Mouse (Mus musculus) liver, embryonic 14.5 days (tissue): ENCODE data around the gene Col6a6. TPM values are rescaled to one million over a fixed set of nuclear protein-coding genes. Genes with fewer than 3 reads are reported as not detected.
"Not testable (repeated sequence)": the region's sequence is repeated elsewhere in the genome, so short reads cannot be mapped to it uniquely, and the experiment has no call there.

ENCODE experiments used
- ATAC-seq: fragments of 200-750 bp; cut with Nextera tagmentation; 2 replicates; pipeline ENCODE4 v1.8.0; 2017; ENCODE audit warnings: moderate number of reproducible peaks, mild to moderate bottlenecking, moderate library complexity; ENCODE audit not compliant: insufficient read depth
- DNase-seq, 3 experiments: peaks; one replicate each; pipeline ENCODE4 v3.0.0-alpha.2; 2012 to 2013; ENCODE audit warnings: low read depth in 3 of 3, low spot score in 3 of 3
- H3K27ac ChIP-seq: fragments of 300-500 bp; sonication (generic); 2 replicates; pipeline ENCODE4 v1.5.1; 2014; ENCODE audit warnings: moderate library complexity, mild to moderate bottlenecking, control low read depth, inconsistent platforms
- H3K27me3 ChIP-seq: fragments of 300-500 bp; sonication (generic); 2 replicates; pipeline ENCODE4 v1.6.1; 2014; ENCODE audit warnings: mild to moderate bottlenecking, low read length, moderate library complexity; ENCODE audit not compliant: control insufficient read depth, insufficient read depth
- H3K36me3 ChIP-seq: fragments of 300-500 bp; sonication (generic); replicated peaks from 2 replicates; pipeline ENCODE4 v1.6.1; 2014; ENCODE audit warnings: low read depth; ENCODE audit not compliant: control insufficient read depth, insufficient read depth
- H3K4me1 ChIP-seq, 2 experiments: fragments of 200-500 bp in 1 of 2; fragments of 300-500 bp in 1 of 2; sonication (generic) in 1 of 2; replicated peaks; 2 replicates each; pipeline ENCODE4 v1.6.1; 2012 to 2014; ENCODE audit warnings: antibody characterized with exemption in 1 of 2, inconsistent platforms in 1 of 2, low read length in 1 of 2; ENCODE audit not compliant: control insufficient read depth in 2 of 2, insufficient read depth in 2 of 2
- H3K4me2 ChIP-seq: fragments of 300-500 bp; sonication (generic); 2 replicates; pipeline ENCODE4 v1.6.1; 2014; ENCODE audit warnings: low read depth, mild to moderate bottlenecking, control low read depth, moderate library complexity
- H3K4me3 ChIP-seq, 2 experiments: fragments of 200-500 bp in 1 of 2; fragments of 300-500 bp in 1 of 2; sonication (generic) in 1 of 2; 2 replicates each; pipeline ENCODE4 v1.5.1; 2012 to 2014; ENCODE audit warnings: low read depth in 2 of 2, low read length in 2 of 2, mild to moderate bottlenecking in 2 of 2, control low read depth in 1 of 2, inconsistent platforms in 1 of 2, moderate library complexity in 1 of 2; ENCODE audit not compliant: insufficient read depth in 1 of 2
- H3K9ac ChIP-seq: fragments of 300-500 bp; sonication (generic); replicated peaks from 2 replicates; pipeline ENCODE4 v1.6.1; 2014; ENCODE audit warnings: mild to moderate bottlenecking, control low read depth, moderate library complexity
- H3K9me3 ChIP-seq: fragments of 300-500 bp; sonication (generic); 2 replicates; pipeline ENCODE4 v1.6.1; 2016; ENCODE audit warnings: low read length, mixed read lengths; ENCODE audit not compliant: control insufficient read depth
- CTCF ChIP-seq: IDR thresholded peaks from 2 replicates; pipeline ENCODE4 v1.5.1; 2016; ENCODE audit warnings: antibody characterized with exemption, low read depth, control low read depth
- EP300 ChIP-seq: IDR thresholded peaks from 2 replicates; pipeline ENCODE4 v1.6.1; 2016; ENCODE audit warnings: antibody characterized with exemption, low read depth
- WGBS: fragments of 180-500 bp; shearing (Covaris S2); extraction: QIAGEN DNeasy Blood & Tissue Kit; methylation state at CpG from one replicate; pipeline ENCODE4 v1.1.7; 2014; ENCODE audit not compliant: insufficient replicate concordance; 5-methylcytosine and 5-hydroxymethylcytosine counted together
- polyA plus RNA-seq, 2 experiments: library from polyadenylated mRNA; depleted of rRNA in 1 of 2; stranded (reverse) in 1 of 2; unstranded in 1 of 2; fragments of >200 nt; fragmentation: Nextera tagmentation in 1 of 2; extraction: Ambion mirVana in 1 of 2; gene quantifications; 2 replicates each; pipeline versions ENCODE4 v1.2.1 to v1.2.3; 2012 to 2014

Col6a6 gene
- polyA plus RNA-seq, 2 experiments = 0.15 to 0.18 TPM

GRCm38 (mm10) chr9:105852015-105852777 is 24.2 kb upstream of the Col6a6 start:
- TF ChIP-seq EP300 = no peak
- no peak for TF ChIP-seq CTCF
- Histone ChIP-seq H3K9me3 (no peaks in the 10 kb centered on the region), H3K36me3 (no peaks in the 10 kb centered on the region), H3K27ac (no peak overlapping the region), H3K9ac (no peak overlapping the region), H3K27me3 (no peaks in the 10 kb centered on the region), H3K4me1 (peaks cover 0 to 3% of the 10 kb centered on the region in 2 experiments; a peak in 1 of 4 replicates), H3K4me3 (no peak overlapping the region), H3K4me2 (no peak overlapping the region)
- 53% methylated on average over 14 of the region's 14 CpGs for WGBS
- DNase-seq (no peak), ATAC-seq (no peak)

GRCm38 (mm10) chr9:105851011-105851410 is 23.1 kb upstream of the Col6a6 start:
- ATAC-seq (no peak), DNase-seq (no peak)
- no peak overlapping the region for H3K4me3 ChIP-seq
- H3K4me1 ChIP-seq = peaks cover 0 to 3% of the 10 kb centered on the region in 2 experiments; a peak in 1 of 4 replicates
- 47% methylated on average over 3 of the region's 3 CpGs for WGBS
- no peaks in the 10 kb centered on the region for H3K27me3 ChIP-seq
- H3K9me3 ChIP-seq = no peaks in the 10 kb centered on the region
- H3K4me2 ChIP-seq = no peak overlapping the region
- no peaks in the 10 kb centered on the region for H3K36me3 ChIP-seq
- TF ChIP-seq EP300 (no peak), CTCF (no peak)
- no peak overlapping the region for H3K27ac ChIP-seq
- no peak overlapping the region for H3K9ac ChIP-seq

GRCm38 (mm10) chr9:105848396-105848795 is 20.4 kb upstream of the Col6a6 start:
- no peak for DNase-seq
- no peaks in the 10 kb centered on the region for H3K27me3 ChIP-seq
- ATAC-seq = no peak
- TF ChIP-seq EP300 (no peak), CTCF (no peak)
- peaks cover 0 to 3% of the 10 kb centered on the region in 2 experiments; a peak in 1 of 4 replicates for H3K4me1 ChIP-seq
- no peaks in the 10 kb centered on the region for H3K36me3 ChIP-seq
- H3K4me3 ChIP-seq = no peak overlapping the region
- H3K9ac ChIP-seq = no peak overlapping the region
- no peak overlapping the region for H3K4me2 ChIP-seq
- 39% methylated on average over 4 of the region's 4 CpGs for WGBS
- no peaks in the 10 kb centered on the region for H3K9me3 ChIP-seq
- H3K27ac ChIP-seq = no peak overlapping the region

- 73% methylated on average over 5 of the region's 5 CpGs for WGBS
- no peak for DNase-seq
- no peak for TF ChIP-seq CTCF
- Histone ChIP-seq H3K27ac (no peak overlapping the region), H3K9ac (no peak overlapping the region), H3K4me3 (no peak overlapping the region), H3K9me3 (no peaks in the 10 kb centered on the region), H3K27me3 (no peaks in the 10 kb centered on the region), H3K4me1 (peaks cover 0 to 3% of the 10 kb centered on the region in 2 experiments; a peak in 1 of 4 replicates), H3K36me3 (no peaks in the 10 kb centered on the region), H3K4me2 (no peak overlapping the region)
- no peak for ATAC-seq
Measured at GRCm38 (mm10) chr9:105847261-105847660, 19.3 kb upstream of the Col6a6 start.

GRCm38 (mm10) chr9:105841386-105841785 is 13.4 kb upstream of the Col6a6 start:
- H3K27me3 ChIP-seq = not testable (repeated sequence)
- 30% methylated on average over 5 of the region's 5 CpGs for WGBS

More at GRCm38 (mm10) chr9:105841386-105841785, 13.4 kb upstream of the Col6a6 start:
- not testable (repeated sequence) for ATAC-seq, H3K4me3 ChIP-seq, DNase-seq, H3K9me3 ChIP-seq, H3K27ac ChIP-seq, H3K9ac ChIP-seq, H3K4me1 ChIP-seq, H3K36me3 ChIP-seq, H3K4me2 ChIP-seq
